Mouse (Mus musculus): ENCODE results near the gene Tgoln1. TPM values are rescaled to one million over a fixed set of nuclear protein-coding genes. Genes with fewer than 3 reads are reported as not detected.

Gene Tgoln1
- total RNA-seq, 4 experiments from 2014 or later: 63.6 to 67.4 (median 65.5) TPM

Other genes with a start within 250 kb of the Tgoln1 start
- gene Vamp5, start 236.5 kb downstream of the Tgoln1 start, total RNA-seq (2022): 10 to 100 TPM; 58.0 to 68.1 (median 61.2) TPM
- 10 to 100 TPM; 58.8 to 80.9 (median 70.8) TPM for gene Vamp8, start 226.3 kb downstream of the Tgoln1 start, total RNA-seq (2022)
- gene Ggcx, start 202.7 kb downstream of the Tgoln1 start, total RNA-seq (2022): 10 to 100 TPM; 30.9 to 38.9 (median 33.8) TPM
- 100 to 1,000 TPM; 112 to 150 (median 119) TPM for gene Mat2a, start 177.4 kb downstream of the Tgoln1 start, total RNA-seq (2022)
- not detected for gene Sh2d6, start 95.3 kb downstream of the Tgoln1 start, total RNA-seq (2022)
- gene Capg, start 72.6 kb downstream of the Tgoln1 start, total RNA-seq (2022): 10 to 100 TPM in 1 of 4 experiments, 1 to 10 TPM in 3; 7.5 to 11.8 (median 9.2) TPM
- 10 to 100 TPM; 12.1 to 16.4 (median 14.5) TPM for gene Elmod3, start 18.6 kb downstream of the Tgoln1 start, total RNA-seq (2022)
- gene Retsat, start 18.5 kb downstream of the Tgoln1 start, total RNA-seq (2022): 100 to 1,000 TPM; 170 to 247 (median 189) TPM
- 1 to 10 TPM; 6.8 to 9.2 (median 7.9) TPM for gene Tcf7l1, start 172.3 kb upstream of the Tgoln1 start, total RNA-seq (2022)